8 mouse cellular contexts compared by ENCODE assay signal in genomic region chr6:42350021-42350967, GRCm38 (mm10). TPM values are rescaled to one million over a fixed set of nuclear protein-coding genes. Genes with fewer than 3 reads are reported as not detected.
DNase-seq lines count a peak whose midpoint lies in the region; ATAC-seq lines count a peak whose summit lies in the region.

No protein-coding gene starts in this region.

- no peaks in the 10 kb centered on the region for H3K9me3 ChIP-seq in neural tube, embryonic 11.5 days (ENCODE audit: control insufficient read depth, low read length)
- no peaks in the 10 kb centered on the region for H3K9me3 ChIP-seq in intestine, embryonic 14.5 days (ENCODE audit: control insufficient read depth, low read length)
- no peaks in the 10 kb centered on the region for H3K9me3 ChIP-seq in stomach, embryonic 14.5 days (ENCODE audit: control insufficient read depth, low read depth, low read length)

- H3K4me2 ChIP-seq in neural tube, embryonic 11.5 days (ENCODE audit: low read depth), result peak overlapping the region; percentile 63
- H3K4me2 ChIP-seq in intestine, embryonic 14.5 days (ENCODE audit: low read length), result peak overlapping the region; percentile 90
- peak overlapping the region; percentile 94 for H3K4me2 ChIP-seq in stomach, embryonic 14.5 days (replicated peaks; ENCODE audit: low read depth, low read length)

- H3K4me3 ChIP-seq in neural tube, embryonic 11.5 days (ENCODE audit: low read depth, low read length), result peak overlapping the region; percentile 84
- H3K4me3 ChIP-seq in intestine, embryonic 14.5 days (ENCODE audit: low read depth, low read length), result peak overlapping the region; percentile 77
- peak overlapping the region; percentile 81 for H3K4me3 ChIP-seq in stomach, embryonic 14.5 days (ENCODE audit: low read depth, low read length)

- H3K9ac ChIP-seq in neural tube, embryonic 11.5 days (ENCODE audit: low read length), result peak overlapping the region; percentile 88
- peak overlapping the region; percentile 90 for H3K9ac ChIP-seq in intestine, embryonic 14.5 days (ENCODE audit: low read length)
- H3K9ac ChIP-seq in stomach, embryonic 14.5 days (replicated peaks; ENCODE audit: low read depth, low read length), result peak overlapping the region; percentile 77

- peaks cover 9% of the 10 kb centered on the region for H3K4me1 ChIP-seq in neural tube, embryonic 11.5 days (ENCODE audit: control insufficient read depth, insufficient read depth, low read length)
- H3K4me1 ChIP-seq in intestine, embryonic 14.5 days (replicated peaks; ENCODE audit: control insufficient read depth, insufficient read depth, low read length), result peaks cover 47% of the 10 kb centered on the region
- H3K4me1 ChIP-seq in stomach, embryonic 14.5 days (ENCODE audit: control insufficient read depth, insufficient read depth, low read length), result peaks cover 40% of the 10 kb centered on the region

- H3K36me3 ChIP-seq in neural tube, embryonic 11.5 days (ENCODE audit: control insufficient read depth, insufficient read depth, low read length), result no peaks in the 10 kb centered on the region
- H3K36me3 ChIP-seq in intestine, embryonic 14.5 days (ENCODE audit: control insufficient read depth, insufficient read depth, low read length), result peaks cover 27% of the 10 kb centered on the region
- peaks cover 24% of the 10 kb centered on the region; the same call in 1 of the 2 replicates for H3K36me3 ChIP-seq in stomach, embryonic 14.5 days (ENCODE audit: control insufficient read depth, insufficient read depth, low read length)

- ATAC-seq in neural tube, embryonic 11.5 days (ENCODE audit: insufficient read depth, low FRiP score, low TSS enrichment), result peak; percentile 69
- ATAC-seq in intestine, embryonic 14.5 days (replicated peaks; ENCODE audit: low FRiP score, low TSS enrichment, low read depth), result peak; percentile 70
- peak; percentile 30; the same call in 1 of the 2 replicates for ATAC-seq in stomach, embryonic 14.5 days (ENCODE audit: insufficient number of reproducible peaks, insufficient read depth, low FRiP score, low read depth)

- peak overlapping the region; percentile 88 for H3K27ac ChIP-seq in neural tube, embryonic 11.5 days (ENCODE audit: low read depth, low read length)
- H3K27ac ChIP-seq in intestine, embryonic 14.5 days (ENCODE audit: low read depth), result peak overlapping the region; percentile 98
- peak overlapping the region; percentile 99 for H3K27ac ChIP-seq in stomach, embryonic 14.5 days (ENCODE audit: low read length)

- DNase-seq in neural tube, embryonic 11.5 days (ENCODE audit: low spot score), result peak; percentile 79
- DNase-seq in neural tube, embryonic 10.5 days (ENCODE audit: extremely low spot score, low spot score), result no peak
- DNase-seq in cerebellum, postnatal 4 days (ENCODE audit: low spot score in 2 of 2), result peak; percentile 53 to 83
- DNase-seq in gastrocnemius, postnatal 14 days, result peak; percentile 83
- peak; percentile 93 for DNase-seq in intestine, embryonic 14.5 days (ENCODE audit: low spot score)
- DNase-seq in left cerebral cortex, postnatal 14 days (ENCODE audit: low spot score in 2 of 2), result peak; percentile 71 to 74
- DNase-seq in mesoderm, embryonic 11.5 days (ENCODE audit: low read depth, low spot score), result peak; percentile 88

- intact Hi-C loops in gastrocnemius, postnatal 14 days (cut with DNase I; ENCODE audit: low total_unique reads), result no loop called here
- intact Hi-C loops in left cerebral cortex, postnatal 14 days (cut with DNase I), result no loop called here

- H3K27me3 ChIP-seq in neural tube, embryonic 11.5 days (ENCODE audit: control insufficient read depth, insufficient read depth, low read length), result no peaks in the 10 kb centered on the region
- no peaks in the 10 kb centered on the region for H3K27me3 ChIP-seq in intestine, embryonic 14.5 days (replicated peaks; ENCODE audit: control insufficient read depth, insufficient read depth, low read length)
- no peaks in the 10 kb centered on the region for H3K27me3 ChIP-seq in stomach, embryonic 14.5 days (ENCODE audit: control insufficient read depth, insufficient read depth, low read length)

- under 1% methylated on average over 60 of the region's 72 CpGs for WGBS in neural tube, embryonic 11.5 days
- under 1% methylated on average over 58 of the region's 72 CpGs for WGBS in intestine, embryonic 14.5 days
- under 1% methylated on average over 72 of the region's 72 CpGs for WGBS in stomach, embryonic 14.5 days

RNA-seq across cellular contexts. Expression of gene Zyx, which starts 0.9 kb away (rescaled TPM):
- 86.3 and 87.0 TPM in 2 replicates for polyA plus RNA-seq in neural tube, embryonic 11.5 days (2014; fragmentation: Nextera tagmentation; extraction: Ambion mirVana)
- 10 to 100 TPM; 35.2 to 40.9 TPM for total RNA-seq in gastrocnemius, postnatal 14 days (2021)
- 112 and 115 TPM in 2 replicates for polyA plus RNA-seq in intestine, embryonic 14.5 days (2014; fragmentation: Nextera tagmentation; extraction: Ambion mirVana)
- 10 to 100 TPM; 51.8 to 60.0 TPM for total RNA-seq in left cerebral cortex, postnatal 14 days (2021)
- polyA plus RNA-seq in stomach, embryonic 14.5 days (2014; fragmentation: Nextera tagmentation; extraction: Ambion mirVana), result 112 and 117 TPM in 2 replicates

RNA-seq across cellular contexts. Expression of gene Epha1, which starts 22.8 kb away (rescaled TPM):
- 0.82 and 1.1 TPM in 2 replicates for polyA plus RNA-seq in neural tube, embryonic 11.5 days (2014; fragmentation: Nextera tagmentation; extraction: Ambion mirVana)
- total RNA-seq in gastrocnemius, postnatal 14 days (2021), result under 1 TPM; 0.07 to 0.21 TPM
- polyA plus RNA-seq in intestine, embryonic 14.5 days (2014; fragmentation: Nextera tagmentation; extraction: Ambion mirVana), result 2.5 and 2.6 TPM in 2 replicates
- under 1 TPM; 0.22 to 0.34 TPM for total RNA-seq in left cerebral cortex, postnatal 14 days (2021)
- polyA plus RNA-seq in stomach, embryonic 14.5 days (2014; fragmentation: Nextera tagmentation; extraction: Ambion mirVana), result 4.0 and 5.3 TPM in 2 replicates

RNA-seq across cellular contexts. Expression of gene Fam131b, which starts 25.9 kb away (rescaled TPM):
- 2.7 and 3.4 TPM in 2 replicates for polyA plus RNA-seq in neural tube, embryonic 11.5 days (2014; fragmentation: Nextera tagmentation; extraction: Ambion mirVana)
- under 1 TPM; 0.60 to 0.80 TPM for total RNA-seq in gastrocnemius, postnatal 14 days (2021)
- polyA plus RNA-seq in intestine, embryonic 14.5 days (2014; fragmentation: Nextera tagmentation; extraction: Ambion mirVana), result 0.30 and 0.32 TPM in 2 replicates
- total RNA-seq in left cerebral cortex, postnatal 14 days (2021), result 100 to 1,000 TPM; 118 to 121 TPM
- 0.34 and 0.48 TPM in 2 replicates for polyA plus RNA-seq in stomach, embryonic 14.5 days (2014; fragmentation: Nextera tagmentation; extraction: Ambion mirVana)

RNA-seq across cellular contexts. Expression of gene Tas2r143, which starts 49.7 kb away (rescaled TPM):
- not detected in 2 replicates for polyA plus RNA-seq in neural tube, embryonic 11.5 days (2014; fragmentation: Nextera tagmentation; extraction: Ambion mirVana)
- total RNA-seq in gastrocnemius, postnatal 14 days (2021), result under 1 TPM in 1 of 2 experiments, not detected in 1; 0.44 TPM
- polyA plus RNA-seq in intestine, embryonic 14.5 days (2014; fragmentation: Nextera tagmentation; extraction: Ambion mirVana), result not detected in 2 replicates
- total RNA-seq in left cerebral cortex, postnatal 14 days (2021), result not detected
- not detected in 2 replicates for polyA plus RNA-seq in stomach, embryonic 14.5 days (2014; fragmentation: Nextera tagmentation; extraction: Ambion mirVana)

RNA-seq across cellular contexts. Expression of gene Tas2r135, which starts 54.9 kb away (rescaled TPM):
- polyA plus RNA-seq in neural tube, embryonic 11.5 days (2014; fragmentation: Nextera tagmentation; extraction: Ambion mirVana), result not detected in 2 replicates
- total RNA-seq in gastrocnemius, postnatal 14 days (2021), result not detected
- polyA plus RNA-seq in intestine, embryonic 14.5 days (2014; fragmentation: Nextera tagmentation; extraction: Ambion mirVana), result 0.16 TPM in 1 of 2 replicates, not detected in the other
- total RNA-seq in left cerebral cortex, postnatal 14 days (2021), result not detected
- not detected in 2 replicates for polyA plus RNA-seq in stomach, embryonic 14.5 days (2014; fragmentation: Nextera tagmentation; extraction: Ambion mirVana)
